Mouse (Mus musculus) stomach, postnatal 0 days (tissue): ENCODE results near the gene Ubtf.

Source experiments
- CTCF ChIP-seq: IDR thresholded peaks from 2 replicates; pipeline ENCODE4 v1.5.1; 2016; ENCODE audit warnings: antibody characterized with exemption, low read depth, mild to moderate bottlenecking, moderate library complexity
- EP300 ChIP-seq: optimal IDR thresholded peaks from 2 replicates; pipeline ENCODE3; 2016; ENCODE audit warnings: antibody characterized with exemption

DNA sequence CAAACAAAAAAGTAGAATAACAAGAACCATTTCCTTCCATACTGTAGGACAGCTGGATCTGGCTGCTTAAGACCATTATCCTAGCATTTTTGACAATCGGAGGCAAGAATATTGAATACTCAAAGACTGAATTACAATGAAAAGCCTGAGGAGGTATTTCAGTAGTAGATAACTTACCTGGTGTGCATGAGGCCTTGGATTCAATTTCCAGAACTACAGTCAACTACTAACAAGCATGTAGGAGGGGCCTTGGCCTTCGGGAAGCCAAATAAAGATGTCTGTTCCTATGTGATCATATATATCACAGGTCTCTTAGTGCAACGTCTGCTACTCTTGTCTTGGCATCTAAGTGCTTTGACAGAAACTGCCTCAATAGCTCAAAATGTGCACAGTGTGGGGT, 10.5 kb upstream of the Ubtf start:
- TF ChIP-seq CTCF (no peak), EP300 (no peak)
